21 mouse cellular contexts compared by ENCODE assay signal in the genomic region with DNA sequence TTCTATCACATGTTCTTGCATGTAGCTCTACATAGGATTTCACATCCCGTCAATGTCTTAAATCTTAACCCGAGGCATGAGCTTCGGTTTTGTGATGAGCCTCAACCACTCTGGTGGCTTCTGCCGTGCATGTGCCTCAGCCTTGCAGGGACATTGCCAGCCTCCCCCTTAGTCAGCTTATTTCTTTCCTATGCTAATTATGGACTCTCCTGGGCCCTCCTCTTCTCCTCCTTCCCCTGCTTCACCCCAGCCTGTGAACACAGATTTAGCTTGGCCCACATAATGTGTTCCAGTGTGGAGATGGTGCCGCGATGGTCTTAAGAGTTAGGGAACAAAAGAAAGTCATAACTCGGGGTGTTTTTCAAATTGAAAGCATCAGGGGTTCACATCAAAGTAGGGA.
DNase-seq lines count a peak whose midpoint lies in the region; ATAC-seq and TF ChIP-seq lines count a peak whose summit lies in the region.
"Had no signal": no experiment of that assay in that cellular context is flagged by ENCODE, and none has a peak within 500 bp of the region (broad histone marks: within the 10 kb centered on the region; RNA-seq: fewer than 3 reads in every experiment).

No protein-coding gene starts in this region.

- intact Hi-C loops in left cerebral cortex, adult 2 months (cut with DNase I) = no loop called here

- H3K4me1 ChIP-seq in cortical plate, adult 2 months (ENCODE audit: control insufficient read depth, insufficient read depth, low read length) = no peaks in the 10 kb centered on the region

- TF ChIP-seq POLR2A in cortical plate, adult 2 months (IDR thresholded peaks at IDR 0.05; ENCODE audit: extremely low read depth, insufficient read depth, low read length) = no peak

- 0 out of 2 replicates have a peak overlapping the region, but pooled peaks have one; percentile 16 for H3K27ac ChIP-seq in cortical plate, adult 2 months (ENCODE audit: insufficient read depth, low read length)
- H3K27ac ChIP-seq in left cerebral cortex, adult 2 months = no peak overlapping the region

- DNase-seq in frontal cortex, postnatal 36 days (ENCODE audit: low spot score in 2 of 2) = no peak
- DNase-seq in right cerebral cortex, adult 18-20 months = peak; percentile 33
- DNase-seq in right cerebral cortex, postnatal 4 days = no peak
- peak; percentile 74 for DNase-seq in brain, adult 2 months (ENCODE audit: low read depth, low spot score)
- DNase-seq in retina, embryonic 14.5 days (ENCODE audit: low spot score) = no peak
- DNase-seq in left cerebral cortex, adult 2 months (ENCODE audit: extremely low spot score in 1 of 2, low spot score in 2 of 2) = no peak
- DNase-seq: adrenal gland, adult 2 months; adrenal gland, adult 8-10 months; adrenal gland, postnatal 10 days; adrenal gland, postnatal 14 days; adrenal gland, postnatal 25 days; adrenal gland, postnatal 36 days; B cell, adult 2 months; cerebellum, adult 11 months; cerebellum, adult 11-12 months; cerebellum, adult 18-20 months had no signal

- no peak overlapping the region for H3K4me3 ChIP-seq in cortical plate, adult 2 months (ENCODE audit: insufficient read depth, low read length)
- H3K4me3 ChIP-seq in left cerebral cortex, adult 2 months = no peak overlapping the region

- TF ChIP-seq CTCF in cortical plate, adult 2 months (IDR thresholded peaks at IDR 0.05; ENCODE audit: extremely low read depth, insufficient read depth, low read length) = no peak
- no peak for TF ChIP-seq CTCF in left cerebral cortex, adult 2 months (IDR thresholded peaks at IDR 0.05)

- peak; percentile 56 for ATAC-seq in frontal cortex, adult (ENCODE audit: low TSS enrichment)
- ATAC-seq: activated CD4-positive, CD25-positive, alpha-beta regulatory T cell, adult 4 months; CD4-positive, CD25-positive, alpha-beta regulatory T cell, adult 4 months; Patski had no signal

Comparison
In these comparisons a context has a peak if more than half of its experiments do, and no peak if none do; other contexts are left out.
1. DNase-seq: peak in right cerebral cortex, adult 18-20 months (single experiment) and brain, adult 2 months (single experiment); none in frontal cortex, postnatal 36 days (0 of 2), right cerebral cortex, postnatal 4 days (single experiment), retina, embryonic 14.5 days (single experiment) and left cerebral cortex, adult 2 months (0 of 2).